Mouse (Mus musculus): ENCODE measurements at regions not wholly inside any gene's neighbourhood (a gene's known extent, or its start where the extent isn't known, plus 50 kb on each side); places are given as distances from the start of the nearest gene placed in this dataset.

DNA sequence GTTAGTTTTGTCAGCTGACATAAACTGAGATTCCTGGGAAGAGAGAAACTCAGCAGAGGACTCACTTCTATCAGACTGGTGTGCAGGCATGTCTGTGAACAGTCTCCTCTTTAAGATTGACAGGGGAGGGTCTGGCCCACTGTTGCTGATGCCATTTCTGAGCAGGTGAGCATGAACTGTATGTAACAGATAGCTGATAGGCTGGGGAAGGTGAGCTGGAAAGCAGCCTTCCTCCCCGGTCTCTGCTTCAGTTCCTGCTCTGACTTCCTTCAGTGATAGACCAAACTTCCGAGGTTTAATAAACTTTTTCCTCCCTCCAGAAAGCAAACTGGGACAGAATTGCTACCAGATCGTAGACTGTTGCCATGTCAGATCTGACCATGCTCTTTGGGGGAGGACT, 430.9 kb upstream of the Camk1g start:
- no peak for DNase-seq (ENCODE audit: low spot score in 2 of 2)

DNA sequence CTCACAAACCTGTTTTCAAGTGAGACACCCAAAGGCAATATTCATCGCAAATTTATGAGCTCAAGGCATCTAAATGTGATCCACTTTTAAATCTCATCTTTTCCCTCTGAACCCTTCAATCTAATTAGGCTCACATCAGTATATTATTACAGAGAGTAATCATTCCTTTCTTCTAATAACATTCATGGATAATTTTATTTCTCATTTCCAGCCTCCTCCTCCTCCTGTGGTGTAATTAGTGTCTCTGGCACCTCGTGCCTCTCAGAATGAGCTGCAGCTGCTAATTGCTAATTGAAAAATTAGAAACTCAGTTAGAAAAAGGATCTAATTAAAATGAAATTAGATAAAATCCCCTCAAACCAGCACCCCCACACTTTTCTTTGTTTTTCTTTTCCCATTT, 420.5 kb upstream of the Camk1g start:
- no peak for DNase-seq (ENCODE audit: low spot score in 2 of 2)

DNA sequence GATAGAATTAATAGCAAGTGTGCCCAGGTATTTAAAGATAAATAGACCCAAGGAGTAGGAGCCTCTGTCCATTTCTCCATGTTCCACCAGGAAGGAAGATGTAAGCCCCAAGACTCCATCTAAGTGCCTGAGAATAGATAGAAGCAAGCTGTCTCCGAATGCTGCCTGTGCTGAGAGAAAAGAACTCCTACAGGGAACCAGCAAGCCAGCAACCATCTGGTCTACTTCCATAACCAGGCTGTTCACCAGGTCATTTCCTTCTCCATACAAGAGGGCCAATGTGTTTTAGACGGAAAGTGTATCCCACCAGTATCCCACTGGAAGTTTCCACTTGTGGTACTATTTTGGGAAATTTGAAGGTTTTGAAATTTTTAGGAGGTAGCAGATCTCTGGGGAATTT, 418.4 kb upstream of the Camk1g start:
- no peak for DNase-seq (ENCODE audit: low spot score in 2 of 2)

DNA sequence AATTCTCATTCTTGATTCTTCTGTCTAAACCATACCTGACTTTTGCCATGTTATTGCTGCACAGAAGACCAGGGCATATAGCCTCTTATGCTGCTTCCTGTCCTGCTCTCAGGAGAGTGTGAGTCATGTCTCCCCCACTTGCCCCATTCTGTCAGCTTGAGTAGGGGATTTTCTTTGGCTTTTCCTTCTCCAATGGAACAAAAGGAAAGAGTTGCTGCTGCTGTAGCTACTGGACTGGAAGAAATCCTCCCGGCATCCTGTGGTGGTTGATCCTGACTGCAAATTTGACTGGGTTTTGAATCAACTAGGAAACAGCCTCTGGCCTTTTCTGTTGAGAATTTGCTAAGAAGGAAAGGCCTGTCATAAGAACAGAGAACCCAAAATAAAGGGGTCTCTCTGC, 417.3 kb upstream of the Camk1g start:
- DNase-seq (ENCODE audit: low spot score in 2 of 2) = no peak

DNA sequence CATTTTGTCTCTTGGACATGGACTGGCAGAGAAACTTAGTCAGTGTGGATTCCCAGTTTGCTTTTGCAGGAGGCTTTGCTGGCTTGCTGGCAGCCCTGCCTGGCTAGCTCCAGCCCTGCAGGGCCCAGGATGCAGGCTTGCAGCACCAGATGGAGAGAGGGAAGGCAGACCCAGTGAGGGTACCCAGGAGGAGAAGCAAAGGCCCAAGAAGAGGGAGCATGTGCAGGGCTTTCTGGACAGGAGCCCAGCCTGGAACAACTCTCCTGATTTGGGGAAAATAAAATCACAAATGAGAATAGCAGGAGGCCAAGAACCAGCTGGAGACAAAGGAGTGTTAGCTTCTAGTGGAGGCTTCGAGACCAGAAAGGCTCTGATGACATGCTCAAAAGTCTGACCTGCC, 414.9 kb upstream of the Camk1g start:
- DNase-seq (ENCODE audit: low spot score in 2 of 2) = no peak

DNA sequence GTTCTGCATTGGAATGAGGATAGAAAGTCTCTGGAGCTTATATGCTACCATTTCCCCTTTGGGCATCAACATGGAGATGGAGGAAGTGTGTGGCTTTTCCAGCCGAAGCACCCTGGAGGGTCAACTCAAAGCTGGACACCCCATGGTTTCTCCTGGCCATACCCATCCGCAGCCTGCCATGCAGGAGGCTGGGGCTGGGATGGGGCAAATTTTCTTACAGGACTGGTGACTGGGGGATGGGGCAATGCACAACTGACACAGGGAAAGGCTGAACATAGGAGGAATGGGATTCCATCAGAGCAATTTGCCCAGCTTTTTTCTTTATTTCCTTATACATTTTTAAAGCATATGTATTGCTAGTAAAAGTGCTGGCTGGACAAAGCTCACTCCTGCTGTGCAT, 414.4 kb upstream of the Camk1g start:
- no peak for DNase-seq (ENCODE audit: low spot score in 2 of 2)

DNA sequence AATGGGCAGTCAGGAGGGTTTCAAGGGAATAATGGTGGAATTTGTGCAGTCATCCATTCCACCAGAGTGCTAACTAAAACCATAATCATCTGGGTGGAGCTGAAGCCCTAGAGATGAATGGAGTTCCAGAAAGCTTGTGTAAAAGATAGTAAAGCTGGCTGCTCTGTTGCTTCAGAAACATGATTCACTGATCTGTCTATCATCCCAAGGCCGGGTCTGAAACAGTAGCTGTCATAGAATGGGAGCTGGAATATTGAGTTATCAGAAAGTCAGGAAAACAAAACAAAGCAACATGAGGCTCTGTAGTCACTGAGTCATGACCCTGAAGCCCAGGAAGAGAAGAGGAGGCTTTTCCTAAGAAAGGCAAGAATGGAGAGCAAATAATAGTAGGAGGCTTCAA, 408.1 kb upstream of the Camk1g start:
- no peak for DNase-seq (ENCODE audit: low spot score in 2 of 2)

DNA sequence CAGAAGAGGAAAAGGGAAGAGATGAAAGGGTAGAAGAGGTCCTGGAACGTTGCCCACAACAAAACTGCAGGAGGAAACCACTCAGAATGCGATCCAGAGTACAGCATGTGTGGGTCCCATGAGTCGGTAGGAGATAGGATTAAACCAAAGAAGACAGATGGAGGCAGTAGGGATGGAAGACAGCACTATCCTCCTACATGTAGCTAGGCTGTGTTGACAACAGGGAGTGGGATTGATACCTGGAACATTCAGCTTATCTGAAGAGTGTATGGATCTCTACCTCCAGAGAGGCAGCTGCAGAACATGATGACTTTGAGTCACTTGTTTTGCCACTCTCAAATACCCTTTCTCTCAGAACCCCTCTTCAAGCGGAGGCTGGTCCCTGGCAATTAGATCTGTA, 399.4 kb upstream of the Camk1g start:
- no peak for DNase-seq (ENCODE audit: low spot score in 2 of 2)

DNA sequence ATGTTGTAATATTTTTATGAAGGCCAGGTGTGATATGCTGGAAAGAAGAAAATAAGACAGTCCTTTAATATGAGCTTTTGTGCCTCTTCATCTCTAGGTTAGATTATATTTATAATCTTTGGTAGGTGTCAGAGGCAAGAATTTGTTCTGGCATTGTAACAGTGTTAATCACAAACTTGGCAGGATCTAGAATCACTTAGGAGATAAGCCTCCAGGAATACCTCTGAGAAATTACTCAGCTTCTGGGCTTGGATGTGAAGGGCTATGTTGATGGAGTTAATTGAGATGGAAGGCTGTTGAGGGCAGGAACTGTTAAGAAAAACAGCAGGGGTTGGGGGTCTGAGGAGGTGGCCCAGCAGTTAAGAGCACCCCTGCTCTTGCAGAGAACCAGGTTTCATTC, 394.0 kb upstream of the Camk1g start:
- DNase-seq (ENCODE audit: low spot score in 2 of 2) = no peak

DNA sequence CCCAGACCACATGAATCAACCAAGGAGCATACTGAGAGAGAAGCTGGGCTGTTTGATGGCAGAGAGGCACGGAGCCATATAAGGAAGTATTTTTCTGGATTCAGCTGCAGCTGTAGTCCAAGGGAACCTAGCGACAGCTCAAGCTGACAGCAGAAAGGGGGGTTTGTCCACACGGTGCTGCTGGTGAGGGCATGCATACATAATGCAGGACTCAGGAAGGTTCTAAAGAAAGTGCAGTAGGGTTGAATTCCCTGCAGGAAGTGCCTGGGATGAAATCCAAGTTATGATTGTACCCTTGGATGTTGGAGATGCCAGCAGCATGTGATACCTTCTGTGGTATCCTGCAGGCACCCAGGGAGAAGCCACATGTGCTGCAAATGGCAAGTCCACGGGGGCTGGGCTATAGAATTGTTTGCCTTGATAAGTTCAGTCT, 381.7 kb upstream of the Camk1g start:
- no peak for DNase-seq (ENCODE audit: low spot score in 2 of 2)

DNA sequence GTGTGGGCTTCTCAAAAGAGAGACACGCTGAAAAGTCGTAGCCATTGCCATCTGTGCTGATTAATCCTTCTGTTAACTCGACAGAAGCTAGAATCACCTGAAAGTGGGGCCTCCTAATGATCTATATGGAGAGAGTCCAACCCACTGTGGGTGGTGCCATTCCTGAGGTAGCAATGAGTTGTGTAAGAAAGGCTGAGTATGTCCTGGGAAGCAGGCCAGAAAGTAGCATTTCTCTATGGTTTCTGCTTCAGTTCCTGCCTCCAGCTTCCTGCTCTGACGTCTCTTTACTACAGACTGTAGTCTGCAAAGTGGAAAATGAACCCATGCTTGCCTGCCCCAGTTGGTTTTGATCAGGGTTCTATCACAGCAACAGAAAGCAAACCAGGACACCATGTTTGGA, 380.8 kb upstream of the Camk1g start:
- no peak for DNase-seq (ENCODE audit: low spot score in 2 of 2)

DNA sequence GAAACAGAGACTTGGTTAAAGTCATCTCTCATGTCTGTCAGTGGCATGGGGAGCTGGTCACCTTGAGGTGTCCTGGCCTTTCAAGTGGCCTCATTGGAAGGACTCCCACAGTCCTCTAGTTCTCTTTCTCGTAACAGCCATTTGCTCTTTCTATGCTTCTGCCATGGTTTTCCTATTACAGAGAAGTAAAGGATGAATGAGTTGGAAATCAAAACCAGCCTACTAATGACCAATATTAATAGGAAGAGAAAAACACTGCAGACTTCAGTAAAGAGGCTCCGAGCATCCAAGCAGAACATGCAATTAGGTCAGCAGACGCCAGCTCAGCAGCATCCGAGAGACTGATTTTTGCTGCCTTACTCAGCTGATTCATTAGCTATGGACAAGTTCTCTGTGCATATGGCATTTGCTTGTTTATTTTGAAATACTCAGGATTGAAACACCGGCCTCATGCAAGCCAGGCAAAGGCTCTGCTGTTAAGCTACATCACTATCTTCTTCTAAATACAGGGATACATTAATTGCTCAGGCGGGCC, 377.4 kb upstream of the Camk1g start:
- no peak for DNase-seq (ENCODE audit: low spot score in 2 of 2)

DNA sequence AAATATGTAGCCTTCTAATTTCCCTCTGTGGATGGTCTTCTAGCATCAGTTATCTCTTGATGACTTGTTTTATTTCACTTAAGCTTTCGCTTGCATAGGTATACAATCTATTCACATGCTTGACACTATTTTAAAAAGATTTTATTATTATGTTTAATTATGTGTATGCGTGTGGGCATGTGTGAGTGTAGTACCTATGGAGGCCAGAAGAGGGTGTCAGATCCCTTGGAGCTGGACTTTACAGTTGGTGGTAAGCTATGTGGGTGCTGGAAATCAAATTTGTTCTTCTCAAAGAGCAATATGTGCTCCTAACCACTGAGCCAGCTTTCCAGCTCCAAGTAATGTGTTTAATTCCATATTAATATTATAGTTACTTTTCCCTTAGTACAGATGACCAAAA, 372.6 kb upstream of the Camk1g start:
- no peak for DNase-seq (ENCODE audit: low spot score in 2 of 2)

DNA sequence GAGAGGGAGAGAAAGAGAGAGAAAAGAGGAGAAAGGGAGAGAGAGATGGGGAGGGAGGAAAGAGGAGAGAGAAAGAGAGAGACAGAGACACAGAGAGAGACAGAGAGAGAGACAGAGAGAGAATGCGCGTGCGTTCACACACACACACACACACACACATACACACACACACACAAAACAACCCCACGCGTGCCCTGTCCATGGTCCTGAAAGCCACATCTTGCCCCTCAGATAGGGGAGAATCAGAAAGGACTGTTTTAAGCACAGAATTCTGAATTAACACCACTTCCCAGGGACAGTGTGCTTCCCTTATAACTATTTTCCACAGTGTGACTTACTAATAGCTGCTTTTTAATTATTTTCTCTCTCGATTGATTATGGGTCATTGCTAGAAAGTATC, 368.7 kb upstream of the Camk1g start:
- DNase-seq (ENCODE audit: low spot score in 2 of 2) = no peak

DNA sequence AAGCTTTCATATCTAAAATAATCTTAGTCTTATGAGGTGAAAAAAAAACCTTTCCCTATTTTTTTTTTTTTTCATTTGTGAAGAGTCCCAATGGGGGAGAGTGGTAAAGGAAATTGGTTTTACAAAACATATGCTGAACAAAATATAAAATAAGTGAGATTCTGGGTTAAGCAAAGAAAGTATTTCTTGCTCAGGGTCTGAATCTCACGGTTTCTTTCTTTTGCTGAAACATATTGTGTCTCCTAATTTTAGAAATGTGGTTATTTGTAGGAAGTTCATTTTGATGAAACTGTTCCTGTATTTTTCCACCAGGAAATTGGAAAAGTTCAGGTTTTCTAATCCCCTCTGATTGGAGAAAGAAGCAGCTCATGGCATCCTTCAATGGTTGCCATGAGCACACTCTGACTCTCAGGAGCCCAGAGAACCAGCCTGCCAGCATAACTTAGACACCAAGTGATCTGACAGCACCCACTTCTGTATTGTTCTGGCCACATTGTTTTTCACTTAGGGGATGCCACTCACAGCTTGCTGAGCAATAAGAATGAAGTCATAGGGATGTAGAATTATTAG, 365.9 kb upstream of the Camk1g start:
- DNase-seq (ENCODE audit: low spot score in 2 of 2) = no peak

DNA sequence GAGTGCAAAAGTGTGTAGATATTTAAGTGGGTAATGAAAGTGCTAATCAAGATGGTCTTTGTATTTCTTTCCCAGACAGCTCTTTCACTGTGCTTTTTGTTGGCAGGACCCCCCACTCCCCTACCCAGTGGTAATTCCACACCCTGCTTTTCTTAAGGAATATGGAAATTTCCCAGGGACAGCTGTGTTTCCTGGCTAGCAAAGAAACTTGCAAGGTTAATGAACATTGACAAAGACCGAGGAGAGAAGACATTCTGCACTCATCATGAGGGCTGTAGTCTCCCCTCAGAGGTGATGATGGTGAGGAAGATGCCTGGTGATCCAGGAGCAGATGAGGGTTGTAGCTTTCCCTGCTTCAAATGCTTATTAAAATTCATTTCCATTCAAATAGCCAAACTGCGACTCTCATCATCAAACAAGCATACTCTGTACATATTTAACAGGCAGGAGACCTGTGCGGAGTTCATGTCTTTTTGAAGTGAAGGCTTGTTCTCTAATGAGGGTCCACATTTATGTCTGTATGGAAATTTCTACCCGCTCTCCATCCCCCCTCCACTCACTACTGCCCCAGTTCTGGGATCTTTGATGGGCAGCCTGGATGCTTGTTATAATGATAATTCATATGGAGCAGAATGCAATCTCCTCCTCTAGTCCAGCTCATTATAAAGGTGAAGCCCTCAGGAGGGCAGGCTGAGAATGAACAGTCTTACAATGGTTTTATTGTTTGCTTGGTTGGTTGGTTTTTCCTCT, 364.1 kb upstream of the Camk1g start:
- no peak for DNase-seq (ENCODE audit: low spot score in 2 of 2)

DNA sequence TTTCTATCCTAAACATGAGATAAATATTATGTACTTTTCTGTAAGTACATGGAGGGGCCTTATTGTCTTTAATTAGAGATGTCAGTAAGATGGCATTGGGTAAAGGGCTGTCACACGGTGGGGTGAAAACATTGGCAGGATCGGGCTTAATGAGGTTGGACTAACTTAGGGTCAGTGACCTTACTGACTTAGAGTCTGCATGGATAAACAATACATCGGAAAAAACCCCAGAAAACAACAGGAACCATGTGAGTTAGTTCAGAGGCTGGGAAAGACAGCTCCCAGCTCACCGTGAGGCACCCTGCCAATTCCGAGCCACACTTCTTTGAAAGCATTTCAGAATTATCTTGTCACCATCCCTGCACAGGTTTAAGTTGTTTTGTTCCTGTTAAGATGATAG, 363.3 kb upstream of the Camk1g start:
- no peak for DNase-seq (ENCODE audit: low spot score in 2 of 2)

DNA sequence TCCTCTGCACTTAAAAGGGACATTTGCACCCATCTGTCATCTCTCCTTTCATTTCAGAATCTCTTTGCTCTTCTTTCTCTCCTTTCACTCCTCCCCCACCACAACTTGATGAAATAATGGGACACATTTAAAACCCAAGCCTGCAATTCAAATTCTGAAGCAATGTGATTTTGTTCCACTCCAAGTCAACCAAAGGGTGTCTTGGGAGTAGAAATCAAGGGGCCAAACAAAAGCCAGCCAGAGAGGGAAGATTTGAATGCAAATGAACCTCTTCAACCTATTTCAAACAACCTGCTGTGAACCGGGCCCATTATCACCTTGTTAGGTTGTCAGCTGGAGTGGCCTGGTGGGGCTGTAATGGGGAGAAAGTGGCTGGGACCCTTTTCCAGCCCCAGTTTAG, 362.0 kb upstream of the Camk1g start:
- no peak for DNase-seq (ENCODE audit: low spot score in 2 of 2)

DNA sequence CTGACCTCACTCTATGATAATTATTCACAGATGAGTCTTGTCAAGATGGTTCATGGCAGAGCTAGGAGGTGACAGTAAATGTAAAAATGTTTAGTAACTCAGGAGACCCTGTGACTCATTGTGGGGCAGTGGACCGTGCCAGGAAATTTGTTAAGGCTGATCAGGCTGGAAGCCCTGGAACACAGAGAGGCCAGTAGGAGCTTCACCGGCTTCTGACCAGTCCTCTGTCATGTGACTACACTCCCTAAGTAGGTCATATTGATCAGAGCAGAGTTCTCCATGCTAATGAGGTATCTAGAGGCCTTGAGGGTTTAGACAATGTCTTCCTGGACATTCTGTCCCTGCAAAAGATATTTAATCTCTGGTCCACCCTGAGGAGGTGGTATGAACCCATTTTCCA, 351.8 kb upstream of the Camk1g start:
- no peak for DNase-seq (ENCODE audit: low spot score in 2 of 2)

DNA sequence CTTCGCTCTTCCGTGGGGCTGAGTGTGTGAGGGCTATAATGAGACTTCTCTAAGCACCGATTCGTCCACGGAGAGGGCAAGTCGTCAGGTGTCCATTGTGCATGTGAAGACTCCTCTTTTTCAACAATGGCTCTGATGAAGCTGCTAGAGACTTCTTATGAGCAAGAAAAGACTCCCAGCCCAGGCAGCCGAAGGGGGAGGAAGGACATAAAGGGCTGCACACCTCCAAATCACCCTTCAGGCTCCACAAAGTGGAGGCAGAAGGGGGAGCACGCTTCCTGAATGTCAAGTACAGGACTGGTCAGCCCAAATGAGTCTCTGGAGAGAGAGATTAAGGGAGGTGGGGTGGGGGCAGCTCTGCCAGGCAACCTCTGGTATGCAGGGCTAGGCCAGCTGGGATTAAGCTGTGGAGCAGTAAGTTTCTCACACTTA, 350.3 kb upstream of the Camk1g start:
- DNase-seq (ENCODE audit: low spot score in 2 of 2) = no peak

DNA sequence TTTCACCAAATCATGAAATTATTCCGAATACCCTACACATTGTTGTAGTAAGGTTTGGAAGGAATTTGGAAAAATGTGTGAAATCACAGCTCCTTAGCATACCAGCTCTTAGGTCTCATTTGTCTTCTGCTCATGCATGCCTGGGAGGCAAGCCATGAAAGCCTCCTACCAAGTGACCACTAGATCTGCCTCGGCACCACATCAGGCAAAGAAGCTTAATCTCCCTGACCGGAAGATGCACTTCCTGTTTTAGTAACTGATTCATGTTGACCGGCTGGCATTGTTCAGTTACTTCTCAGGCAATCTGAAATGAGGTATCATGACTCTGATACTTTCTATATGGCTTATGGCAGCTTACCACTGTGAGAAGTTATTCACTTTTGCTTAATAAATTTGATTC, 345.2 kb upstream of the Camk1g start:
- no peak for DNase-seq (ENCODE audit: low spot score in 2 of 2)

DNA sequence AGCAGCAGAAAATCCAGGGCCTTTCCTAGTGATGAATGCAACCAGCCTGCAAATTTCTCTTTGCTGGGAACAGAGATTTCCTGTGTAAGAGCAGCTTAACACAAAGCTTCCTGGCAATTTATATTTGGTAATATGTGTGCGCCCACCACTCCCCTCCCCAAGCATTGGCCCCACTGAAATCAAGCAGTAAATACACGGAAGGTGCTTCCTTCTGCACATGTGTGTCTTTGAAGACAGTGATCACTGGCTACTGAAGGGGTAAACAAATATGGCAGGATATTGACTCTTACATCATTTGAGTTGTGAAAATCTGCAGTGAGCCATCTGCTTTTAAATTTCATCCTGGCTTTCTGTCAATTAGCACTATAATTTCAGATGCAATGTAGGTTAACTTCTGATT, 344.5 kb upstream of the Camk1g start:
- DNase-seq (ENCODE audit: low spot score in 2 of 2) = no peak

DNA sequence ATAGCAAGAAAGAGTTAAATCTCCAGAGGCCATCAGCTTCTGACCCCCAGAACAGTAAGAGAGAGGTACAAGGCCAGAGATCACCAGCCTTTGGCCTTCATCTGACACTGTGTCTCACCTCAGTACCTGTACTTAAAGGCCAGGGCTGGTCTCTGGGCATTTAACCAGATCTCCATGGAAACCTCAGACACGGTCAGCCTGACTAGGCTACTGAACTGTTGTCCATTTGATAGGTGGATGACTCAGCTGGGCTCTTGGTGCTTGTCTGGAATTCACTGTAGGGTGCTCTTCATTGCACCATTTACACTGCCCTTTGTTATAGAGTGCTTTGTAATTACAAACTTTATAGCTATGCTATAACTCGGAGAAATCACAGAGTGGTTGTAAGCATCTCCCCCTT, 335.1 kb upstream of the Camk1g start:
- peak in 1 of 2 experiments; percentile 32 for DNase-seq (ENCODE audit: low spot score in 2 of 2)
